Mouse (Mus musculus) spleen, postnatal 0 days (tissue): ENCODE results near the gene Dbh. TPM values are rescaled to one million over a fixed set of nuclear protein-coding genes. Genes with fewer than 3 reads are reported as not detected.

Experiments
- polyA plus RNA-seq: library from polyadenylated mRNA; unstranded; fragments of >200 nt; fragmentation: Nextera tagmentation; extraction: Ambion mirVana; gene quantifications from 2 replicates; pipeline ENCODE4 v1.2.1, GENCODE M21; 2015

The Dbh gene
- polyA plus RNA-seq, result not detected in 2 replicates

DNA sequence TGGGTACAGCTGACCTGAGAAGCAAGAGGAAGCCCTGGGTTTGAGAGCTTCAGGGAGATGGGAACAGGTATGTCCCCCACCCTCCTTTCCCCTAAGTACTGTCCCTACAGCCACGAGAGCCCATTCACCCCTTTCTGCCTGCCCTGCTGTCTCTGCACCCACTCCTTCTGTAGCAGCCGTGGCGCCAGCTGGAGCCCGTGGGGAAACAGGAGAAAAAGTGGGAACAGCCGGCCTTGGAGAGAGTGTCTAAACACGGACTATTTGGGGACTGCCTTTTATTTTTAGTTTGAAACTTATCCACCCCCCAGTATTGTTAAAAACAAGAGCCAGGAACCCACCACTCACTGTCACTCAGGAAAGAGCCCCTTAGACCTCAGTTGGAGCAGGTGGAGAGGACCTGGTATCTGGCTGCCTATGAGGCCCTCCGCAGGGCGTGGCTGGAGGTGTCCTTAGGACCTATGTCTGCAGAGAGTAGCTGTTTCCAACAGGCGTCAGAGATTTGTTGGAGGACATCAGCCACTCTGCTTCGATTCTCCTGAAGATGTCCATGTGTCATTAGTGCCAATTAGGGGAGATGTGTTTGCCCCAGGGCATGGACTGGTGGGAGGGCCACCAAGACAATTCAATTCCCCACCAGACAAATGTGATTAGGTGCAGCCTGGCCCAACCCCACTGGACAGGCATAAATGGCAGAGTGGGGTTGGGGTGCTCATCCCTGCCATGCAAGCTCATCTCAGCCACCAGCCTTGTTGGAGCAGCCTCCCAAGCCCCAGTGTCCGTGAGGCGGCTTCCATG, at the start of gene Dbh:
Gene Dbh, plus strand, starts transcription at position 438 of the 795 bp plus-strand sequence.

DNA sequence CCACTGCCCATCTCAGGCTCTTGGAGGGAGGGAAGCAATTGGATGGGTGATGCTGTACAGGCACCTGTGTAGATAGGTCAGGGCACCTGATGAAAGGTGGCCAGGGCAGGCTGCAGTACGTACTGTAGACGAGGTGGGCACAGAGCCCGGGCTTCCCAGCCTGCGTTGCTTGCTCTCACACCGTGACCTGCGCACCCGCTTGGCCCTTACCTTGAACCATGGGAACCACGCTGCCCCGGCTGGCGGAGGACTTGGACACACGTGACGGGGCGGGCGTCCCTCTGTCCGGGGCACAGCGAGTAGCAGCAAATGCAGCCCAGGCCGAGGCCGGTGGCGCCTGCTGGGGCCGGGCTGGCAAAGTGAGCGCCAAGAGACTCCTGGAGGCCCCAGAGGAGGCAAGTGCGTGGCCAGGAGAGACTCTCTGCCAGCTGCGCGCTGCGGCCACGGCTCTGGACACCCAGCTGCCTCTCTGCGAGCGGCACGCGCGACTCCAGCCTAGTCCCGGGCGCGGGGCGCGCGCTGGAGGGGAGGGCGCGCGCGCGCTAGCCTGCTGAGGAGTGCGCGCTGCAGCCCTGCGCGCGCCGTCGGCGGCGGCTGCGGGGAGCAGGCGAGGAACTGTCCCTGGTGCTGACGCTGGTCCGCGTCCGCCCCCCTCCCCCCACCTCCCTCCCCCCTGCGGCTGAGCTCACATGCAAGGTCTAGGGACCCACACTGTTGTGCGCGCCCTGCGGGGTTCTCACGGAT, 22.9 kb upstream of the Dbh start, which contains the start of gene Fam163b:
Gene Fam163b, minus strand, starts transcription at position 542 of the 744 bp plus-strand sequence.

Other genes starting within 250 kb of the Dbh start
- 25.1 and 28.1 TPM in 2 replicates for gene Surf2, start 248.9 kb upstream of the Dbh start, polyA plus RNA-seq
- 39.3 and 44.2 TPM in 2 replicates for gene Surf1, start 248.7 kb upstream of the Dbh start, polyA plus RNA-seq
- gene Surf4, start 231.3 kb upstream of the Dbh start, polyA plus RNA-seq, result 67.8 and 83.4 TPM in 2 replicates
- 0.25 and 0.34 TPM in 2 replicates for gene Stkld1, start 231.2 kb upstream of the Dbh start, polyA plus RNA-seq
- gene Rexo4, start 200.8 kb upstream of the Dbh start, polyA plus RNA-seq, result 20.5 and 22.9 TPM in 2 replicates
- gene Adamts13, start 191.8 kb upstream of the Dbh start, polyA plus RNA-seq, result 0.08 and 0.10 TPM in 2 replicates
- gene Cacfd1, start 155.3 kb upstream of the Dbh start, polyA plus RNA-seq, result 14.5 and 17.3 TPM in 2 replicates
- 2.7 and 4.1 TPM in 2 replicates for gene Slc2a6, start 137.2 kb upstream of the Dbh start, polyA plus RNA-seq
- gene Mymk, start 93.1 kb upstream of the Dbh start, polyA plus RNA-seq, result 0.11 and 0.24 TPM in 2 replicates
- gene Adamtsl2, start 85.9 kb upstream of the Dbh start, polyA plus RNA-seq, result 13.4 and 16.4 TPM in 2 replicates
- gene Fam163b, start 22.7 kb upstream of the Dbh start, polyA plus RNA-seq, result 0.05 TPM in 2 replicates
- 7.7 and 9.4 TPM in 2 replicates for gene Sardh, start 83.1 kb downstream of the Dbh start, polyA plus RNA-seq